In the genomic region with DNA sequence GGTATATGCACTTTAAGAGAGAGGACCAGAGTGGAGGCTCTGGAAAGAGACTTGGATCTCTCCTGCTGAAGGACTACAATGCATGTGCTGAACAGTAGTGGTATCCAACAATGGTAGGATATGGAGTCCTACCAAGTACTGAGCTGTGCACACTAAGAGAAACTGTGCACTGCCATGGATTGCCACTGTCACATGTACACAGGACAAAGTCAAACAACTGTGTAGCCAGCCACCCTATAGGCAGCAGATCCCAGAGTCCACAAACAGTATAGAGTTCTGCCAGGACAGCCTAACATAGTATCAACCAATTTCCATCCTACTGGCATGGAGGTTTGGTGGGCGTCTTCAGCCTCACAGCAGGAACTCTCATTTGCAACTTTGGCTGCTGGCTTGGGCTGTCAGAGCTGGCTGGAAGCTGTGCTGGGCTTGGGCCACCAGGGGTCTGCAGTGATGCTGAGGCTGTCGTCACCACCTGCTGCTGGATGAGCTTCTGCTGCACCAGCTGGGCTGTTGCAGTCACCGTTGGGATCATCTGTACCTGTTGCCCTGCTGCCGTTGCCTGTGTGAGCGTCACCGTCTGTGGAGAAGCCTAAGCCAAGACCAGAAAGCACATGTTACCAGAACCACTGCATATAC, we compare ENCODE assay signal across 26 mouse cellular contexts. TPM values are rescaled to one million over a fixed set of nuclear protein-coding genes. Genes with fewer than 3 reads are reported as not detected.
A peak's percentile ranks its signal among the peaks of the same experiment; 100 is the strongest.
DNase-seq lines count a peak whose midpoint lies in the region; ATAC-seq and TF ChIP-seq lines count a peak whose summit lies in the region.
"Had no signal": no experiment of that assay in that cellular context is flagged by ENCODE, and none has a peak within 500 bp of the region (broad histone marks: within the 10 kb centered on the region; RNA-seq: fewer than 3 reads in every experiment).

No protein-coding gene starts in this region.

- no peak overlapping the region for H3K9ac ChIP-seq in forebrain, postnatal 0 days
- no peak overlapping the region for H3K9ac ChIP-seq in forebrain, embryonic 14.5 days (ENCODE audit: low read length)
- no peak overlapping the region for H3K9ac ChIP-seq in liver, embryonic 15.5 days
- no peak overlapping the region for H3K9ac ChIP-seq in heart, adult 2 months (ENCODE audit: low read depth, low read length)
- H3K9ac ChIP-seq: limb, embryonic 12.5 days; lung, embryonic 15.5 days; neural tube, embryonic 12.5 days had no signal

- 0 out of 2 replicates have a peak, but pooled peaks have one; percentile 25 for ATAC-seq in forebrain, postnatal 0 days
- ATAC-seq in forebrain, embryonic 14.5 days = no peak
- ATAC-seq in liver, embryonic 15.5 days (ENCODE audit: insufficient read depth) = peak; percentile 49
- ATAC-seq: CD4-positive, CD25-positive, alpha-beta regulatory T cell, adult 4 months had no signal

- H3K9me3 ChIP-seq in forebrain, postnatal 0 days (ENCODE audit: low read length) = no peaks in the 10 kb centered on the region
- no peaks in the 10 kb centered on the region for H3K9me3 ChIP-seq in forebrain, embryonic 14.5 days (replicated peaks; ENCODE audit: control insufficient read depth, low read length)
- H3K9me3 ChIP-seq in liver, embryonic 15.5 days (replicated peaks) = no peaks in the 10 kb centered on the region
- H3K9me3 ChIP-seq: forebrain, embryonic 10.5 days; hindbrain, embryonic 10.5 days; limb, embryonic 12.5 days; lung, embryonic 15.5 days; midbrain, embryonic 10.5 days; neural tube, embryonic 12.5 days had no signal

- peaks cover 80% of the 10 kb centered on the region for H3K36me3 ChIP-seq in forebrain, postnatal 0 days (ENCODE audit: insufficient read depth)
- H3K36me3 ChIP-seq in forebrain, embryonic 14.5 days (ENCODE audit: control insufficient read depth, insufficient read depth, low read length) = peaks cover 90% of the 10 kb centered on the region
- H3K36me3 ChIP-seq in liver, embryonic 15.5 days (replicated peaks) = peaks cover 86% of the 10 kb centered on the region
- peaks cover 7% of the 10 kb centered on the region for H3K36me3 ChIP-seq in heart, adult 2 months (ENCODE audit: control insufficient read depth, insufficient read depth, low read length)

- no peak for DNase-seq in forebrain, postnatal 0 days
- no peak for DNase-seq in forebrain, embryonic 14.5 days (ENCODE audit: low spot score)
- peak; percentile 19 for DNase-seq in right cerebral cortex, postnatal 14 days
- DNase-seq in right cerebral cortex, postnatal 36 days (ENCODE audit: low spot score in 2 of 2) = no peak
- peak; percentile 6 for DNase-seq in retina, postnatal 1 day
- no peak for DNase-seq in cerebellum, adult 9-10 months
- DNase-seq in heart, adult 2 months = no peak
- DNase-seq: adrenal gland, postnatal 10 days; cerebellum, adult 11-12 months; cerebellum, postnatal 36 days; gastrocnemius, postnatal 10 days; heart, adult 18-20 months; kidney, postnatal 25 days; layer of hippocampus, adult 9-11 months; lung, postnatal 4 days; right cerebral cortex, postnatal 25 days had no signal

- no peak overlapping the region for H3K4me2 ChIP-seq in forebrain, postnatal 0 days (ENCODE audit: low read depth)
- H3K4me2 ChIP-seq in forebrain, embryonic 14.5 days (ENCODE audit: low read length) = no peak overlapping the region
- H3K4me2 ChIP-seq in liver, embryonic 15.5 days = no peak overlapping the region
- H3K4me2 ChIP-seq: limb, embryonic 12.5 days; lung, embryonic 15.5 days; neural tube, embryonic 12.5 days had no signal

- no peaks in the 10 kb centered on the region for H3K4me1 ChIP-seq in forebrain, postnatal 0 days (ENCODE audit: insufficient read depth)
- H3K4me1 ChIP-seq in forebrain, embryonic 14.5 days (ENCODE audit: control insufficient read depth, insufficient read depth, low read length) = no peaks in the 10 kb centered on the region
- no peaks in the 10 kb centered on the region for H3K4me1 ChIP-seq in liver, embryonic 15.5 days (replicated peaks)
- peaks cover 5% of the 10 kb centered on the region for H3K4me1 ChIP-seq in heart, adult 2 months (ENCODE audit: control insufficient read depth, insufficient read depth, low read length)
- H3K4me1 ChIP-seq: forebrain, embryonic 10.5 days; hindbrain, embryonic 10.5 days; limb, embryonic 12.5 days; lung, embryonic 15.5 days; midbrain, embryonic 10.5 days; neural tube, embryonic 12.5 days had no signal

- no peak overlapping the region for H3K27ac ChIP-seq in forebrain, postnatal 0 days (ENCODE audit: low read depth, low read length)
- H3K27ac ChIP-seq in forebrain, embryonic 14.5 days (ENCODE audit: low read depth, low read length) = no peak overlapping the region
- no peak overlapping the region for H3K27ac ChIP-seq in liver, embryonic 15.5 days (replicated peaks)
- H3K27ac ChIP-seq in heart, adult 2 months = no peak overlapping the region
- H3K27ac ChIP-seq: forebrain, embryonic 10.5 days; hindbrain, embryonic 10.5 days; left cerebral cortex, adult 2 months; limb, embryonic 12.5 days; lung, embryonic 15.5 days; midbrain, embryonic 10.5 days; neural tube, embryonic 12.5 days; stomach, postnatal 0 days had no signal

- no peak for TF ChIP-seq POLR2A in heart, adult 2 months (IDR thresholded peaks at IDR 0.05; ENCODE audit: insufficient read depth, low read depth, low read length)

- no peak overlapping the region for H3K4me3 ChIP-seq in forebrain, postnatal 0 days (ENCODE audit: low read depth, low read length)
- H3K4me3 ChIP-seq in forebrain, embryonic 14.5 days (ENCODE audit: low read depth, low read length) = no peak overlapping the region
- no peak overlapping the region for H3K4me3 ChIP-seq in liver, embryonic 15.5 days (replicated peaks)
- no peak overlapping the region for H3K4me3 ChIP-seq in heart, adult 2 months
- H3K4me3 ChIP-seq: forebrain, embryonic 10.5 days; hindbrain, embryonic 10.5 days; left cerebral cortex, adult 2 months; limb, embryonic 12.5 days; lung, embryonic 15.5 days; midbrain, embryonic 10.5 days; neural tube, embryonic 12.5 days had no signal

- TF ChIP-seq EP300 in heart, adult 2 months (IDR thresholded peaks at IDR 0.05; ENCODE audit: insufficient read depth, low read depth, low read length) = no peak

- WGBS in forebrain, postnatal 0 days = 67% methylated on average over 6 of the region's 6 CpGs
- 71% methylated on average over 6 of the region's 6 CpGs for WGBS in forebrain, embryonic 14.5 days
- 82% methylated on average over 6 of the region's 6 CpGs for WGBS in liver, embryonic 15.5 days (ENCODE audit: insufficient replicate concordance)
- WGBS in heart, adult 2 months = 69% methylated on average over 6 of the region's 6 CpGs

- TF ChIP-seq CTCF in forebrain, postnatal 0 days (IDR thresholded peaks at IDR 0.05; ENCODE audit: low read depth) = no peak
- no peak for TF ChIP-seq CTCF in heart, adult 2 months (IDR thresholded peaks at IDR 0.05)

- H3K79me2 ChIP-seq in heart, adult 2 months (replicated peaks; ENCODE audit: control insufficient read depth, insufficient read depth, low read length) = no peaks in the 10 kb centered on the region

- intact Hi-C loops in heart, adult 2 months (cut with DNase I) = no loop called here

- no peaks in the 10 kb centered on the region for H3K27me3 ChIP-seq in forebrain, postnatal 0 days (ENCODE audit: insufficient read depth, low read length)
- H3K27me3 ChIP-seq in forebrain, embryonic 14.5 days (replicated peaks; ENCODE audit: control insufficient read depth, insufficient read depth, low read length) = no peaks in the 10 kb centered on the region
- no peaks in the 10 kb centered on the region for H3K27me3 ChIP-seq in liver, embryonic 15.5 days
- no peaks in the 10 kb centered on the region for H3K27me3 ChIP-seq in heart, adult 2 months (ENCODE audit: control insufficient read depth, insufficient read depth, low read length)
- H3K27me3 ChIP-seq: limb, embryonic 12.5 days; lung, embryonic 15.5 days; neural tube, embryonic 12.5 days had no signal

RNA-seq across cellular contexts. Expression of a gene that starts 12.4 kb away (rescaled TPM):
- 9.8 and 13.5 TPM in 2 replicates for total RNA-seq in forebrain, postnatal 0 days (2014; rRNA removed)
- 9.3 and 12.8 TPM in 2 replicates for polyA plus RNA-seq in forebrain, postnatal 0 days (2015; fragmentation: Nextera tagmentation; extraction: Ambion mirVana)
- polyA plus RNA-seq in forebrain, embryonic 14.5 days (2014; fragmentation: Nextera tagmentation; extraction: Ambion mirVana) = 15.9 and 27.0 TPM in 2 replicates
- polyA plus RNA-seq in liver, embryonic 15.5 days (2015; fragmentation: Nextera tagmentation; extraction: Ambion mirVana) = 11.1 and 11.3 TPM in 2 replicates
- total RNA-seq in heart, adult 2 months (2021) = 1 to 10 TPM; 8.9 to 9.1 TPM
- polyA plus RNA-seq in heart, adult 2 months (2012; rRNA removed) = 8.8 and 10.8 TPM in 2 replicates

RNA-seq across cellular contexts. Expression of a gene that starts 12.4 kb away (rescaled TPM):
- 27.0 and 36.9 TPM in 2 replicates for total RNA-seq in forebrain, postnatal 0 days (2014; rRNA removed)
- 40.4 and 47.2 TPM in 2 replicates for polyA plus RNA-seq in forebrain, postnatal 0 days (2015; fragmentation: Nextera tagmentation; extraction: Ambion mirVana)
- polyA plus RNA-seq in forebrain, embryonic 14.5 days (2014; fragmentation: Nextera tagmentation; extraction: Ambion mirVana) = 37.6 and 40.6 TPM in 2 replicates
- polyA plus RNA-seq in liver, embryonic 15.5 days (2015; fragmentation: Nextera tagmentation; extraction: Ambion mirVana) = 41.1 and 43.2 TPM in 2 replicates
- total RNA-seq in heart, adult 2 months (2021) = 10 to 100 TPM; 12.5 to 14.5 TPM
- 22.1 and 25.3 TPM in 2 replicates for polyA plus RNA-seq in heart, adult 2 months (2012; rRNA removed)

Comparison
In these comparisons a context has a peak if more than half of its experiments do, and no peak if none do; other contexts are left out.
1. DNase-seq: peak in right cerebral cortex, postnatal 14 days (single experiment) and retina, postnatal 1 day (single experiment); none in forebrain, postnatal 0 days (single experiment), forebrain, embryonic 14.5 days (single experiment), right cerebral cortex, postnatal 36 days (0 of 2), cerebellum, adult 9-10 months (single experiment) and heart, adult 2 months (0 of 2).